Mouse (Mus musculus) frontal cortex, postnatal 36 days (tissue): ENCODE data around the gene Agtr1a.

ENCODE experiments used
- DNase-seq, 2 experiments: peaks; one replicate each; pipeline ENCODE4 v3.0.0; 2022; ENCODE audit warnings: low spot score in 2 of 2

The Agtr1a gene

GRCm38 (mm10) chr13:30336148-30336801 lies at the start of gene Agtr1a:
Gene Agtr1a (plus strand): TSS chr13:30336441.
- DNase-seq, result peak in 1 of 2 experiments; percentile 42

GRCm38 (mm10) chr13:30310221-30310620 lies 26.0 kb upstream of the Agtr1a start:
- no peak for DNase-seq

GRCm38 (mm10) chr13:30324669-30325346 lies 11.4 kb upstream of the Agtr1a start:
- DNase-seq, result no peak

- no peak for DNase-seq
Measured at GRCm38 (mm10) chr13:30331061-30331460, 5.2 kb upstream of the Agtr1a start.

- DNase-seq, result no peak
Measured at GRCm38 (mm10) chr13:30331851-30332250, 4.4 kb upstream of the Agtr1a start.

- DNase-seq, result no peak
Measured at GRCm38 (mm10) chr13:30332581-30332980, 3.7 kb upstream of the Agtr1a start.

GRCm38 (mm10) chr13:30334667-30335066 lies 1.6 kb upstream of the Agtr1a start:
- no peak for DNase-seq

- DNase-seq, result no peak
Measured at GRCm38 (mm10) chr13:30336913-30337312, 672 bp downstream of the Agtr1a start.

GRCm38 (mm10) chr13:30337646-30338045 lies 1.4 kb downstream of the Agtr1a start:
- DNase-seq, result no peak

- DNase-seq, result no peak
Measured at GRCm38 (mm10) chr13:30338576-30338975, 2.3 kb downstream of the Agtr1a start.

- no peak for DNase-seq
Measured at GRCm38 (mm10) chr13:30339927-30340326, 3.7 kb downstream of the Agtr1a start.

- DNase-seq, result no peak
Measured at GRCm38 (mm10) chr13:30341987-30342898, 6.0 kb downstream of the Agtr1a start.

- DNase-seq, result no peak
Measured at GRCm38 (mm10) chr13:30345427-30345913, 9.2 kb downstream of the Agtr1a start.

GRCm38 (mm10) chr13:30346881-30347280 lies 10.6 kb downstream of the Agtr1a start:
- no peak for DNase-seq

GRCm38 (mm10) chr13:30348306-30348705 lies 12.1 kb downstream of the Agtr1a start:
- no peak for DNase-seq

GRCm38 (mm10) chr13:30351966-30352365 lies 15.7 kb downstream of the Agtr1a start:
- no peak for DNase-seq

GRCm38 (mm10) chr13:30354991-30355580 lies 18.8 kb downstream of the Agtr1a start:
- no peak for DNase-seq

GRCm38 (mm10) chr13:30355979-30356378 lies 19.7 kb downstream of the Agtr1a start:
- no peak for DNase-seq

- DNase-seq, result no peak
Measured at GRCm38 (mm10) chr13:30358456-30359168, 22.4 kb downstream of the Agtr1a start.

GRCm38 (mm10) chr13:30359886-30360285 lies 23.6 kb downstream of the Agtr1a start:
- DNase-seq, result no peak

GRCm38 (mm10) chr13:30361002-30361401 lies 24.8 kb downstream of the Agtr1a start:
- no peak for DNase-seq
